Mouse (Mus musculus): ENCODE results near the gene Lingo4. TPM values are rescaled to one million over a fixed set of nuclear protein-coding genes. Genes with fewer than 3 reads are reported as not detected.

Gene Lingo4
- 0.04 TPM in 1 of 2 replicates, not detected in the other for polyA plus RNA-seq (2015; fragmentation: Nextera tagmentation; extraction: Ambion mirVana)

GRCm38 (mm10) chr3:94398217-94398616 lies at the start of gene Lingo4:
Gene Lingo4 (plus strand): TSS chr3:94398517.

GRCm38 (mm10) chr3:94362138-94362537 lies 36.2 kb upstream of the Lingo4 start, which contains the start of gene C2cd4d:
Gene C2cd4d (plus strand): TSS chr3:94362438.

GRCm38 (mm10) chr3:94372641-94373040 lies 25.7 kb upstream of the Lingo4 start, which contains the start of gene Rorc:
Gene Rorc (plus strand): TSS chr3:94372794.

GRCm38 (mm10) chr3:94413031-94413679 lies 14.8 kb downstream of the Lingo4 start, which contains the start of gene Tdrkh:
Gene Tdrkh (plus strand): TSS chr3:94413273.

GRCm38 (mm10) chr3:94442951-94443596 lies 44.8 kb downstream of the Lingo4 start, which contains the start of gene Mrpl9:
Gene Mrpl9 (plus strand): TSS chr3:94443318.

GRCm38 (mm10) chr3:94443597-94443964 lies 45.3 kb downstream of the Lingo4 start, which contains the start of gene Oaz3:
Gene Oaz3 (minus strand): TSS chr3:94443915.

Other genes with a start within 250 kb of the Lingo4 start
- not detected in 2 replicates for gene Gm10696, start 220.3 kb upstream of the Lingo4 start, polyA plus RNA-seq (2015; fragmentation: Nextera tagmentation; extraction: Ambion mirVana)
- not detected in 2 replicates for gene Gm5286, start 201.8 kb upstream of the Lingo4 start, polyA plus RNA-seq (2015; fragmentation: Nextera tagmentation; extraction: Ambion mirVana)
- gene Gm4778, start 134.5 kb upstream of the Lingo4 start, polyA plus RNA-seq (2015; fragmentation: Nextera tagmentation; extraction: Ambion mirVana): not detected in 2 replicates
- gene Them4, start 88.4 kb upstream of the Lingo4 start, polyA plus RNA-seq (2015; fragmentation: Nextera tagmentation; extraction: Ambion mirVana): 7.2 and 7.6 TPM in 2 replicates
- gene Them5, start 56.4 kb upstream of the Lingo4 start, polyA plus RNA-seq (2015; fragmentation: Nextera tagmentation; extraction: Ambion mirVana): 0.10 and 0.41 TPM in 2 replicates
- gene C2cd4d, start 36.1 kb upstream of the Lingo4 start, polyA plus RNA-seq (2015; fragmentation: Nextera tagmentation; extraction: Ambion mirVana): 0.39 and 0.53 TPM in 2 replicates
- 0.60 and 0.75 TPM in 2 replicates for gene Rorc, start 25.7 kb upstream of the Lingo4 start, polyA plus RNA-seq (2015; fragmentation: Nextera tagmentation; extraction: Ambion mirVana)
- gene Tdrkh, start 14.8 kb downstream of the Lingo4 start, polyA plus RNA-seq (2015; fragmentation: Nextera tagmentation; extraction: Ambion mirVana): 4.0 and 4.4 TPM in 2 replicates
- 52.7 and 52.9 TPM in 2 replicates for gene Mrpl9, start 44.8 kb downstream of the Lingo4 start, polyA plus RNA-seq (2015; fragmentation: Nextera tagmentation; extraction: Ambion mirVana)
- 0.31 TPM in 1 of 2 replicates, not detected in the other for gene Oaz3, start 45.4 kb downstream of the Lingo4 start, polyA plus RNA-seq (2015; fragmentation: Nextera tagmentation; extraction: Ambion mirVana)
- 0.72 and 1.6 TPM in 2 replicates for gene Celf3, start 79.8 kb downstream of the Lingo4 start, polyA plus RNA-seq (2015; fragmentation: Nextera tagmentation; extraction: Ambion mirVana)
- gene Riiad1, start 81.8 kb downstream of the Lingo4 start, polyA plus RNA-seq (2015; fragmentation: Nextera tagmentation; extraction: Ambion mirVana): 1.7 and 3.4 TPM in 2 replicates
- gene Snx27, start 184.2 kb downstream of the Lingo4 start, polyA plus RNA-seq (2015; fragmentation: Nextera tagmentation; extraction: Ambion mirVana): 21.1 and 22.2 TPM in 2 replicates
- gene Gm10972, start 244.6 kb downstream of the Lingo4 start, polyA plus RNA-seq (2015; fragmentation: Nextera tagmentation; extraction: Ambion mirVana): not detected in 2 replicates

Data from urinary bladder, postnatal 0 days (tissue).